Mouse (Mus musculus): ENCODE measurements around the gene Qrich2. TPM values are rescaled to one million over a fixed set of nuclear protein-coding genes. Genes with fewer than 3 reads are reported as not detected.

The Qrich2 gene
- polyA plus RNA-seq (2012; rRNA removed): 0.09 and 0.10 TPM in 2 replicates

GRCm38 (mm10) chr11:116466141-116466540, at the start of gene Qrich2:
Gene Qrich2, minus strand, starts transcription at chr11:116466241.

GRCm38 (mm10) chr11:116493795-116494252, 27.8 kb upstream of the Qrich2 start, which contains the start of gene Prpsap1:
Gene Prpsap1, minus strand, starts transcription at chr11:116494202.

GRCm38 (mm10) chr11:116433356-116434286, 32.4 kb downstream of the Qrich2 start, which contains the start of gene Ubald2:
Gene Ubald2, plus strand, starts transcription at chr11:116434094.

GRCm38 (mm10) chr11:116412904-116413630, 53.0 kb downstream of the Qrich2 start, which contains the start of gene Rnf157:
Gene Rnf157, minus strand, starts transcription at chr11:116413032.

Other genes with a start within 250 kb of the Qrich2 start
- 0.39 and 1.1 TPM in 2 replicates for gene Evpl, start 228.2 kb downstream of the Qrich2 start, polyA plus RNA-seq (2012; rRNA removed)
- 80.7 and 81.7 TPM in 2 replicates for gene Srp68, start 192.0 kb downstream of the Qrich2 start, polyA plus RNA-seq (2012; rRNA removed)
- 0.12 and 0.24 TPM in 2 replicates for gene Galr2, start 185.3 kb downstream of the Qrich2 start, polyA plus RNA-seq (2012; rRNA removed)
- 88.3 and 89.3 TPM in 2 replicates for gene Exoc7, start 159.0 kb downstream of the Qrich2 start, polyA plus RNA-seq (2012; rRNA removed)
- 17.2 and 18.3 TPM in 2 replicates for gene Foxj1, start 130.8 kb downstream of the Qrich2 start, polyA plus RNA-seq (2012; rRNA removed)
- gene Rnf157, start 53.2 kb downstream of the Qrich2 start, polyA plus RNA-seq (2012; rRNA removed): 65.3 and 65.5 TPM in 2 replicates
- gene Ubald2, start 32.1 kb downstream of the Qrich2 start, polyA plus RNA-seq (2012; rRNA removed): 167 and 198 TPM in 2 replicates
- 115 and 129 TPM in 2 replicates for gene Prpsap1, start 28.0 kb upstream of the Qrich2 start, polyA plus RNA-seq (2012; rRNA removed)
- gene Sphk1, start 64.7 kb upstream of the Qrich2 start, polyA plus RNA-seq (2012; rRNA removed): 2.5 and 5.0 TPM in 2 replicates
- gene Ube2o, start 115.2 kb upstream of the Qrich2 start, polyA plus RNA-seq (2012; rRNA removed): 53.7 and 55.0 TPM in 2 replicates
- gene Aanat, start 120.2 kb upstream of the Qrich2 start, polyA plus RNA-seq (2012; rRNA removed): 0.64 and 1.6 TPM in 2 replicates
- gene Rhbdf2, start 160.8 kb upstream of the Qrich2 start, polyA plus RNA-seq (2012; rRNA removed): 2.7 and 4.4 TPM in 2 replicates
- 1.3 TPM in 2 replicates for gene Prcd, start 187.3 kb upstream of the Qrich2 start, polyA plus RNA-seq (2012; rRNA removed)
- 16.4 and 18.1 TPM in 2 replicates for gene Cygb, start 188.1 kb upstream of the Qrich2 start, polyA plus RNA-seq (2012; rRNA removed)